Mouse (Mus musculus) c-Kit-negative CD71-positive TER-119-positive erythroid progenitor cells, embryonic 14.5 days (primary cell): ENCODE results near the gene Elf2.
"Not testable (repeated sequence)": the region's sequence is repeated elsewhere in the genome, so short reads cannot be mapped to it uniquely, and the experiment has no call there.

ENCODE experiments used
- DNase-seq: peaks from one replicate; pipeline ENCODE4 v3.0.0-alpha.2; 2013; ENCODE audit warnings: low read depth, low spot score

The Elf2 gene

GRCm38 (mm10) chr3:51359558-51360307 is 19.3 kb upstream of the Elf2 start:
- no peak for DNase-seq

- DNase-seq, result peak; percentile 76
Observed at GRCm38 (mm10) chr3:51358660-51359557, 18.4 kb upstream of the Elf2 start.

- DNase-seq, result peak; percentile 60
Observed at GRCm38 (mm10) chr3:51358181-51358580, 17.7 kb upstream of the Elf2 start.

- DNase-seq, result no peak
Observed at GRCm38 (mm10) chr3:51357624-51358023, 17.2 kb upstream of the Elf2 start.

GRCm38 (mm10) chr3:51357078-51357477 is 16.6 kb upstream of the Elf2 start:
- DNase-seq, result no peak

GRCm38 (mm10) chr3:51354956-51355355 is 14.5 kb upstream of the Elf2 start:
- not testable (repeated sequence) for DNase-seq

GRCm38 (mm10) chr3:51354034-51354427 is 13.6 kb upstream of the Elf2 start:
- no peak for DNase-seq

GRCm38 (mm10) chr3:51353325-51354033 is 13.0 kb upstream of the Elf2 start:
- DNase-seq, result peak; percentile 55

GRCm38 (mm10) chr3:51350806-51351205 is 10.3 kb upstream of the Elf2 start:
- no peak for DNase-seq

GRCm38 (mm10) chr3:51348646-51349238 is 8.3 kb upstream of the Elf2 start:
- DNase-seq, result no peak

- DNase-seq, result not testable (repeated sequence)
Observed at GRCm38 (mm10) chr3:51345017-51345416, 4.6 kb upstream of the Elf2 start.

GRCm38 (mm10) chr3:51344182-51344581 is 3.7 kb upstream of the Elf2 start:
- not testable (repeated sequence) for DNase-seq

- no peak for DNase-seq
Observed at GRCm38 (mm10) chr3:51343260-51343659, 2.8 kb upstream of the Elf2 start.

- no peak for DNase-seq
Observed at GRCm38 (mm10) chr3:51342152-51342551, 1.7 kb upstream of the Elf2 start.

GRCm38 (mm10) chr3:51341268-51342081 is 1.0 kb upstream of the Elf2 start:
- DNase-seq, result peak; percentile 82

GRCm38 (mm10) chr3:51339734-51340551 is 520 bp downstream of the Elf2 start:
- no peak for DNase-seq

- no peak for DNase-seq
Observed at GRCm38 (mm10) chr3:51339378-51339733, 1.1 kb downstream of the Elf2 start.

- no peak for DNase-seq
Observed at GRCm38 (mm10) chr3:51335378-51335777, 5.1 kb downstream of the Elf2 start.

GRCm38 (mm10) chr3:51333950-51334349 is 6.5 kb downstream of the Elf2 start:
- DNase-seq, result no peak
